Mouse (Mus musculus) lung, postnatal 0 days (tissue): ENCODE results near the gene Tcf23.

Experiments used
- CTCF ChIP-seq: IDR thresholded peaks from 2 replicates; pipeline ENCODE4 v1.5.1; 2016; ENCODE audit warnings: antibody characterized with exemption, mild to moderate bottlenecking
- EP300 ChIP-seq: IDR thresholded peaks from 2 replicates; pipeline ENCODE4 v1.6.1; 2016; ENCODE audit warnings: antibody characterized with exemption, mild to moderate bottlenecking, control low read depth

DNA sequence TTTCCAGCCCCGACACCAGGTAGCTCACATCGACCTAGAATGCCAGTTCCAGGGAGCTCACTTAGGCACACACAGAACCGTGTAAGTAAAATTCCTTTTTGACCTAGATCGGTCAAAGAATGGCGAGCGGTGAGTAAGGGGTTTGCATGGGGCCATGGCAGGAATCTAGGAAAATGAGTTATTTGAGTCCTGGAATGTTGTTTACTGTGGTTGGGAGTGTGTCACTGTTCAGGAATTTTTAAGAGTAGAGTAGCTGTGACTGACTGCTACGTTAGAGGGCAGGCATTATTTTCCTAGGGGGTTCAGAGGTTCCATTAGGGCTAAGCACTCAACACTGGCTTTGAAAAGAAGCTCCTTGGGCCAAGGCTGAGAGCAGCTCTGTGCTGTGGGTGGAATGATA is 31.7 kb downstream of the Tcf23 start:
- no peak for TF ChIP-seq CTCF
- 0 out of 2 replicates have a peak, but pooled peaks have one; percentile 32 for TF ChIP-seq EP300
